19 mouse cellular contexts compared by ENCODE assay signal in genomic region chr1:160263053-160263452, GRCm38 (mm10). TPM values are rescaled to one million over a fixed set of nuclear protein-coding genes. Genes with fewer than 3 reads are reported as not detected.
DNase-seq lines count a peak whose midpoint lies in the region; ATAC-seq and TF ChIP-seq lines count a peak whose summit lies in the region.
"Had no signal": no experiment of that assay in that cellular context is flagged by ENCODE, and none has a peak within 500 bp of the region (broad histone marks: within the 10 kb centered on the region; RNA-seq: fewer than 3 reads in every experiment).

No protein-coding gene starts in this region.

- no peak overlapping the region for H3K9ac ChIP-seq in lung, embryonic 15.5 days
- no peak overlapping the region for H3K9ac ChIP-seq in intestine, embryonic 15.5 days
- no peak overlapping the region for H3K9ac ChIP-seq in stomach, embryonic 15.5 days
- no peak overlapping the region for H3K9ac ChIP-seq in midbrain, embryonic 13.5 days (replicated peaks)
- H3K9ac ChIP-seq: embryonic facial prominence, embryonic 12.5 days; hindbrain, embryonic 13.5 days; limb, embryonic 13.5 days had no signal

- intact Hi-C loops in gastrocnemius, adult 2 months (cut with DNase I), result no loop called here

- DNase-seq in lung, postnatal 25 days (ENCODE audit: low spot score), result no peak
- DNase-seq in NIH3T3 (ENCODE audit: low read depth), result peak; percentile 74
- no peak for DNase-seq in Muller cell, postnatal 12 days (ENCODE audit: inconsistent ontology term)
- no peak for DNase-seq in gastrocnemius, adult 2 months
- DNase-seq: adrenal gland, postnatal 36 days; cerebellum, adult 2 months; gastrocnemius, postnatal 14 days; heart, postnatal 10 days; kidney, postnatal 14 days; layer of hippocampus, adult 9-11 months had no signal

- no peaks in the 10 kb centered on the region for H3K9me3 ChIP-seq in lung, embryonic 15.5 days
- H3K9me3 ChIP-seq in intestine, embryonic 15.5 days, result no peaks in the 10 kb centered on the region
- no peaks in the 10 kb centered on the region for H3K9me3 ChIP-seq in stomach, embryonic 15.5 days
- no peaks in the 10 kb centered on the region for H3K9me3 ChIP-seq in midbrain, embryonic 13.5 days
- H3K9me3 ChIP-seq: embryonic facial prominence, embryonic 12.5 days; heart, embryonic 10.5 days; hindbrain, embryonic 13.5 days; limb, embryonic 13.5 days had no signal

- no peak overlapping the region for H3K4me3 ChIP-seq in lung, embryonic 15.5 days
- no peak overlapping the region for H3K4me3 ChIP-seq in intestine, embryonic 15.5 days (replicated peaks)
- H3K4me3 ChIP-seq in stomach, embryonic 15.5 days (replicated peaks), result no peak overlapping the region
- H3K4me3 ChIP-seq in midbrain, embryonic 13.5 days (replicated peaks), result no peak overlapping the region
- H3K4me3 ChIP-seq in gastrocnemius, adult 2 months, result no peak overlapping the region
- H3K4me3 ChIP-seq: embryonic facial prominence, embryonic 12.5 days; heart, embryonic 10.5 days; hindbrain, embryonic 13.5 days; limb, embryonic 13.5 days had no signal

- peak overlapping the region; percentile 91 for H3K27ac ChIP-seq in lung, embryonic 15.5 days
- H3K27ac ChIP-seq in intestine, embryonic 15.5 days, result no peak overlapping the region
- no peak overlapping the region for H3K27ac ChIP-seq in stomach, embryonic 15.5 days
- no peak overlapping the region for H3K27ac ChIP-seq in midbrain, embryonic 13.5 days
- H3K27ac ChIP-seq in gastrocnemius, adult 2 months, result no peak overlapping the region
- H3K27ac ChIP-seq: embryonic facial prominence, embryonic 12.5 days; heart, embryonic 10.5 days; hindbrain, embryonic 13.5 days; limb, embryonic 13.5 days had no signal

- no peak overlapping the region for H3K4me2 ChIP-seq in lung, embryonic 15.5 days
- no peak overlapping the region for H3K4me2 ChIP-seq in intestine, embryonic 15.5 days (replicated peaks)
- H3K4me2 ChIP-seq in stomach, embryonic 15.5 days, result no peak overlapping the region
- no peak overlapping the region for H3K4me2 ChIP-seq in midbrain, embryonic 13.5 days (replicated peaks)
- H3K4me2 ChIP-seq: embryonic facial prominence, embryonic 12.5 days; hindbrain, embryonic 13.5 days; limb, embryonic 13.5 days had no signal

- TF ChIP-seq CTCF in gastrocnemius, adult 2 months (IDR thresholded peaks at IDR 0.05), result no peak

- H3K36me3 ChIP-seq in lung, embryonic 15.5 days, result no peaks in the 10 kb centered on the region
- no peaks in the 10 kb centered on the region for H3K36me3 ChIP-seq in intestine, embryonic 15.5 days
- H3K36me3 ChIP-seq in stomach, embryonic 15.5 days, result no peaks in the 10 kb centered on the region
- no peaks in the 10 kb centered on the region for H3K36me3 ChIP-seq in midbrain, embryonic 13.5 days
- H3K36me3 ChIP-seq: embryonic facial prominence, embryonic 12.5 days; heart, embryonic 10.5 days; hindbrain, embryonic 13.5 days; limb, embryonic 13.5 days had no signal

- WGBS in lung, embryonic 15.5 days, result 58% methylated on average over 5 of the region's 5 CpGs
- WGBS in intestine, embryonic 15.5 days, result 53% methylated on average over 5 of the region's 5 CpGs
- WGBS in stomach, embryonic 15.5 days, result 61% methylated on average over 5 of the region's 5 CpGs
- WGBS in midbrain, embryonic 13.5 days, result 88% methylated on average over 5 of the region's 5 CpGs

- no peak for ATAC-seq in lung, embryonic 15.5 days (ENCODE audit: borderline replicate concordance, extremely low read depth, low FRiP score, low TSS enrichment)
- ATAC-seq in intestine, embryonic 15.5 days, result peak; percentile 72
- 0 out of 2 replicates have a peak, but pooled peaks have one; percentile 9 for ATAC-seq in stomach, embryonic 15.5 days (ENCODE audit: insufficient read depth, low FRiP score, low read depth)
- no peak for ATAC-seq in midbrain, embryonic 13.5 days
- ATAC-seq: midbrain, embryonic 16.5 days had no signal

- H3K4me1 ChIP-seq in lung, embryonic 15.5 days, result peaks cover 28% of the 10 kb centered on the region
- no peaks in the 10 kb centered on the region for H3K4me1 ChIP-seq in intestine, embryonic 15.5 days (replicated peaks)
- 0 out of 2 replicates have a peak, but pooled peaks cover 5% of the 10 kb centered on the region for H3K4me1 ChIP-seq in stomach, embryonic 15.5 days
- H3K4me1 ChIP-seq in midbrain, embryonic 13.5 days (replicated peaks), result peaks cover 13% of the 10 kb centered on the region

- no peaks in the 10 kb centered on the region for H3K27me3 ChIP-seq in lung, embryonic 15.5 days
- no peaks in the 10 kb centered on the region for H3K27me3 ChIP-seq in intestine, embryonic 15.5 days (replicated peaks)
- no peaks in the 10 kb centered on the region for H3K27me3 ChIP-seq in stomach, embryonic 15.5 days (replicated peaks)
- H3K27me3 ChIP-seq in midbrain, embryonic 13.5 days, result no peaks in the 10 kb centered on the region
- H3K27me3 ChIP-seq: embryonic facial prominence, embryonic 12.5 days; hindbrain, embryonic 13.5 days; limb, embryonic 13.5 days had no signal

RNA-seq across cellular contexts. Expression of gene Cacybp, which starts 50.4 kb away (rescaled TPM):
- 214 and 217 TPM in 2 replicates for polyA plus RNA-seq in lung, embryonic 15.5 days (2015; fragmentation: Nextera tagmentation; extraction: Ambion mirVana)
- polyA plus RNA-seq in intestine, embryonic 15.5 days (2015; fragmentation: Nextera tagmentation; extraction: Ambion mirVana), result 199 and 235 TPM in 2 replicates
- 196 and 234 TPM in 2 replicates for polyA plus RNA-seq in stomach, embryonic 15.5 days (2015; fragmentation: Nextera tagmentation; extraction: Ambion mirVana)
- polyA plus RNA-seq in midbrain, embryonic 13.5 days (2015; fragmentation: Nextera tagmentation; extraction: Ambion mirVana), result 276 and 284 TPM in 2 replicates
- 10 to 100 TPM; 50.1 to 65.8 TPM for total RNA-seq in gastrocnemius, adult 2 months (2021)

Comparison
In these comparisons a context has a peak if more than half of its experiments do, and no peak if none do; other contexts are left out.
1. ATAC-seq: peak in intestine, embryonic 15.5 days (single experiment) and stomach, embryonic 15.5 days (single experiment); none in lung, embryonic 15.5 days (single experiment) and midbrain, embryonic 13.5 days (single experiment).